Mouse (Mus musculus): ENCODE data around the gene Car10.
"Not testable (repeated sequence)": the region's sequence is repeated elsewhere in the genome, so short reads cannot be mapped to it uniquely, and the experiment has no call there.

The Car10 gene

GRCm38 (mm10) chr11:93391159-93391558 lies 293.3 kb downstream of the Car10 start:
- no peak for DNase-seq (ENCODE audit: low spot score in 2 of 2)

- DNase-seq (ENCODE audit: low spot score in 2 of 2): not testable (repeated sequence)
Observed at GRCm38 (mm10) chr11:93393371-93393770, 295.5 kb downstream of the Car10 start.

DNA sequence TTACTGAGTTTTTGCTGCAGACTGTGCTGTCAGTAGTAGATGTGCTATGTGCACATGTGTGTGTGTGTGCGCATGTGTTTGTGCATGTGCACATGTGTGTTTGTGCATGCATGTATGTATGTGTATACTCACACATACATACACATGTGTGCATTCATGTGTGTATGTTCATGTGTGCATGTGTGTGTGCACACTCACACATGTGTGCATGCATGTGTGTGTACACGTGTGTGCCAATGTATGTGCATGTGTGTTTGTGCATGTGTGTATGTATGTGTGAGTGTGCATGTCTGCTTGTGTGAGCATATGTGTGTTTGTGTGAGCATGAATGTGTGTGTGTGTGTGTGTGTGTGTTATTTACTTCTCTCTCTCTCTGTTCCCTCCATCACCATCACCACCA lies 298.5 kb downstream of the Car10 start:
- DNase-seq (ENCODE audit: low spot score in 2 of 2): no peak

DNA sequence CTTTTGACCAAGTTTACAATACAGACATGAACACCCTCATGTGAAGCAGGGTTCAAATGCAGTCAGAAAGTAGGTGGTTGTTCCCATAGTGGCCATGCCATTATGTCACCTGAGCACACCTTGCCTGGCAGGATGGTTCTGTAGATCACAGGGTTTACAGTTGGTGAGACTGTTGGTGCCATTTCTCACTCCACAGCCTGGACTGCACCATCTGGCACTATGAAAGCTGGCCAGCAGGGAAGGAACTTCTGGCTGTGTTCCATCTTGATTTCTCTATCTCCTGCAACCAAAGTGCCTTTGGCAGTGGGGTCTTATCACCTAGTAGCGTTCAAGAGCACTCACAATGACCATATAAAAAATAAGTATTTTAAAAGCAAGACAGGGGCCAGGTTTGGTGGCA lies 303.3 kb downstream of the Car10 start:
- not testable (repeated sequence) for DNase-seq (ENCODE audit: low spot score in 2 of 2)

GRCm38 (mm10) chr11:93407981-93408380 lies 310.2 kb downstream of the Car10 start:
- DNase-seq (ENCODE audit: low spot score in 2 of 2): no peak

DNA sequence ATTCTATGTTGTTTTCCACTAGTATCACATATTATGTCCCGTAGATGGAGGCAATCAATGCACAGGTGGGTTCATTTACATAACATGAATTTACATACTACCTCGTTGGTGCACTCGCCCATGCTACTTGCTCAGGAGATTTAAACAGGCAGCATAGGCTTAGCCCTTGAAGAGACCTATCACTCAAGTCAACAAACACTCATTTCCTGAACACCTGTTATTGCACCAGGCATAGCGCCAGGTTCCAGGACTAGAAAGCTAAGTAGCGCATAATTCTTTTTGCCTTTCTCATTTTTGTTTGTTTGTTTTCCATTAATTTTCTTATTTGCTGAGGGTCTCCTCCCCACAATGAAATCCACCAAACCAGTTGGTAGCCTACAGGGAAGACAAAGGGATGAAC lies 333.7 kb downstream of the Car10 start:
- DNase-seq (ENCODE audit: low spot score in 2 of 2): no peak

DNA sequence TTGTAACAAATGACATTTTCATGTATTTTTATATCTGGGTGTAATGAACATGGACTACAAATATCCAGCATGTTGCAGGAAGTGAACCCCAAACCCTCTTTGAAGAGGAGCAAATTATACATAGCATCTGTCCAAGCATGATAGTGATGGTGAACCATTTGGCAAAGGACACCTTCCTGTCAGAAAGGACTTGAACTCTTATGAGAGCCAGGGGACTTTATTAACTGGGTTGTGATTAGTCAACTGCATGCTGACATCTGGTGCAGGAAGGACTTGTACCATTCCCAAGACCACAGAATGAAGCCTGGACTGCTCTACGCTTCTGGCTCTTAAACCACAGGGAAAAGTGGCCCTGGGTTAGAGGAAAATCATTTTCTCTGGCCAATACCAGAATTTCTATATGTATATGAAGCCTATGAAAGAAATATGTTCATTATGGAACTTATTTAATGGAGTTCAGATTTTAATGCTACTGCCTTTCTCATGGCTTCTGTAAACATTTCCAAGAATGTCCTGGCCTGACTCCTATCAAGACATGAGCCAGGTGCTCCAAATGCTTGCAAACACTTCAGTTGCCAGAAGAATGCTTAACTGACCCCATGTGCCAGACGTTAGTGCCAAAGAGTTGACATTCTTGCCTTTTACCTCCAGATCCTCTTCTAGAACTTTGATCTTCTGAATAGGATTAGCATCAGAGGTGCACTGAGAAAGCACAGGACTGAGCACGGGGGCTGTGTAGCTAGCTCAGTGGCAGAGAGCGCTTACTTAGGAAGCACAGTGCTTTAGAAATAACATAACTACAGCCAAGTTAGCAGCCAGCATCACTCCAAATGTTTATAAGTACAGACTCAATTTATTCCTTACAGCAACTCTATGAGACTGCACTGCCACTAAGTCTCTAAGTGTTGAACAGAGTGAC lies 337.4 kb downstream of the Car10 start:
- no peak for DNase-seq (ENCODE audit: low spot score in 2 of 2)

- DNase-seq (ENCODE audit: low spot score in 2 of 2): no peak
Observed at GRCm38 (mm10) chr11:93436892-93437291, 339.1 kb downstream of the Car10 start.

- DNase-seq (ENCODE audit: low spot score in 2 of 2): no peak
Observed at GRCm38 (mm10) chr11:93440466-93440865, 342.6 kb downstream of the Car10 start.

- no peak for DNase-seq (ENCODE audit: low spot score in 2 of 2)
Observed at GRCm38 (mm10) chr11:93443777-93444176, 345.9 kb downstream of the Car10 start.

- DNase-seq (ENCODE audit: low spot score in 2 of 2): no peak
Observed at GRCm38 (mm10) chr11:93444741-93445140, 346.9 kb downstream of the Car10 start.

DNA sequence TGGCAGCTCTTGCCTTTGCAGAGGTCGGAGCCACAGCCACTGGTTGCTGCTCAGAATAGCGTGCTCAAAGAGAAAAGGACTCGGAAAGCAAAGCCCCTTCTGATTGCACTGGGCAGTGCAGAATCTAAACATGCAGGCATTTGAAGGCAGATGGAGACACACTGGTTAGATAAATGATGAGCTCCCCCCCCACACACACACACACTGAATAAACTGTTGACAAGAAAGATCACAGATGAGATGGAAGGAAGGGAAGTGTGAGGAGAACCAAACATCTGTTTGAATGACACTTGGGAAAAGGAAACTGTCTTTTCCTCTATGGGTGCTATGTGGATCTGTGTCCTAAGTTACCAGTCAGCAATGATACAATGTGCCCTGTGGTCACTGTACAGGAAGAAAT lies 349.7 kb downstream of the Car10 start:
- DNase-seq (ENCODE audit: low spot score in 2 of 2): no peak

- no peak for DNase-seq (ENCODE audit: low spot score in 2 of 2)
Observed at GRCm38 (mm10) chr11:93448290-93449256, 350.7 kb downstream of the Car10 start.

- no peak for DNase-seq (ENCODE audit: low spot score in 2 of 2)
Observed at GRCm38 (mm10) chr11:93450535-93450934, 352.7 kb downstream of the Car10 start.

DNA sequence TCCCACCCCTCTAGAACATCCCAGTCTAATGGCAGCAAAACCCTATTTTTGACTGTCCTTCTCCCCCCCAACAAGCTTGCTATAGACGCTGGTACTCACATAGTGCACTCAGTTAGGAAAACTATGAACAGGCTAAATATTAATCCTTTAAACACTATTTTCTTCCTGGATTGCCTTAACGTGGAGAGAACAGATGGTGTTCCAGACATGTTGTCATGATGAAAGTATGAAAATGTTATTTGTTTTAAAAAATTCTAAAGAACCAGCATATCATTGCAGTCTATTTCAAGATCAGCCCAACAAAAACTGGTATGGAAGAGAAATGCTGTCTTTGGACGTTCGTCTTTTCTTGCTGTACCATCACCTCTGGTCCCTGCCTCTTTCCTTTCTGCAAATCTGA lies 368.4 kb downstream of the Car10 start:
- DNase-seq (ENCODE audit: low spot score in 2 of 2): no peak

GRCm38 (mm10) chr11:93467711-93468110 lies 369.9 kb downstream of the Car10 start:
- DNase-seq (ENCODE audit: low spot score in 2 of 2): no peak

DNA sequence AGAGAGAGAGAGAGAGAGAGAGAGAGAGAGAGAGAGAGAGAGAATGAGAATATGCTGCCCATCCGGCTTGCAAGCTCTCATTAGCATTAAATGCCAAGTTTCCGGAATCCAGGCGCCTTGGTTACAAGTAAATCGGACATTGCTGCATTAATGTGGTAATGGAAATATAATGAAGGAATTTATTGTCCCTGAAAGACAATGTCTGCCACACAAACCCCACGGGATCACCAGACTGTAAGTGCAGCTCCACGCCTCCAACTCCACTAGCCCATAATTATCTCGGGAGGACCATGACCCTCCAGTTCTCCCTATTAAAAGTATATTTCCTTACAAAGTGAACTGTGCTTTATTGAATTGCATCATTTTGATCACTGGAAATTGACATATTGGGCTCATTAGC lies 372.9 kb downstream of the Car10 start:
- DNase-seq (ENCODE audit: low spot score in 2 of 2): no peak

GRCm38 (mm10) chr11:93471573-93472179 lies 373.8 kb downstream of the Car10 start:
- peak in 1 of 2 experiments; percentile 25 for DNase-seq (ENCODE audit: low spot score in 2 of 2)

- no peak for DNase-seq (ENCODE audit: low spot score in 2 of 2)
Observed at GRCm38 (mm10) chr11:93484661-93485060, 386.8 kb downstream of the Car10 start.

GRCm38 (mm10) chr11:93487021-93487420 lies 389.2 kb downstream of the Car10 start:
- DNase-seq (ENCODE audit: low spot score in 2 of 2): no peak

GRCm38 (mm10) chr11:93487913-93488604 lies 390.2 kb downstream of the Car10 start:
- no peak for DNase-seq (ENCODE audit: low spot score in 2 of 2)

Data from heart, adult 9 months (tissue).